Mouse (Mus musculus) ovary, adult 18-20 months (tissue): Measurements from ENCODE around the gene Plxna2.
A peak's percentile ranks its signal among the peaks of the same experiment; 100 is the strongest.

ENCODE experiments used
- DNase-seq: peaks from one replicate; pipeline ENCODE4 v3.0.0; 2022; ENCODE audit warnings: low spot score, mixed read lengths

The Plxna2 gene

GRCm38 (mm10) chr1:194712373-194712772 is 94.4 kb downstream of the Plxna2 start:
- no peak for DNase-seq

GRCm38 (mm10) chr1:194714138-194715031 is 96.4 kb downstream of the Plxna2 start:
- no peak for DNase-seq

GRCm38 (mm10) chr1:194717451-194717874 is 99.4 kb downstream of the Plxna2 start:
- DNase-seq, result no peak

- no peak for DNase-seq
Observed at GRCm38 (mm10) chr1:194720406-194720805, 102.4 kb downstream of the Plxna2 start.

GRCm38 (mm10) chr1:194721260-194721659 is 103.2 kb downstream of the Plxna2 start:
- no peak for DNase-seq

GRCm38 (mm10) chr1:194722329-194722728 is 104.3 kb downstream of the Plxna2 start:
- DNase-seq, result no peak

GRCm38 (mm10) chr1:194734836-194735235 is 116.8 kb downstream of the Plxna2 start:
- DNase-seq, result no peak

GRCm38 (mm10) chr1:194739894-194740293 is 121.9 kb downstream of the Plxna2 start:
- DNase-seq, result no peak

- no peak for DNase-seq
Observed at GRCm38 (mm10) chr1:194742901-194743422, 124.9 kb downstream of the Plxna2 start.

- DNase-seq, result no peak
Observed at GRCm38 (mm10) chr1:194745177-194745934, 127.3 kb downstream of the Plxna2 start.

- DNase-seq, result peak; percentile 77
Observed at GRCm38 (mm10) chr1:194746332-194747249, 128.6 kb downstream of the Plxna2 start.

GRCm38 (mm10) chr1:194747258-194747657 is 129.2 kb downstream of the Plxna2 start:
- DNase-seq, result no peak

- no peak for DNase-seq
Observed at GRCm38 (mm10) chr1:194753168-194753567, 135.2 kb downstream of the Plxna2 start.

GRCm38 (mm10) chr1:194756001-194756400 is 138.0 kb downstream of the Plxna2 start:
- DNase-seq, result no peak

GRCm38 (mm10) chr1:194756409-194756808 is 138.4 kb downstream of the Plxna2 start:
- no peak for DNase-seq

- no peak for DNase-seq
Observed at GRCm38 (mm10) chr1:194756863-194757262, 138.8 kb downstream of the Plxna2 start.

GRCm38 (mm10) chr1:194761432-194762212 is 143.6 kb downstream of the Plxna2 start:
- no peak for DNase-seq

GRCm38 (mm10) chr1:194762896-194763295 is 144.9 kb downstream of the Plxna2 start:
- DNase-seq, result no peak

- DNase-seq, result no peak
Observed at GRCm38 (mm10) chr1:194764951-194765350, 146.9 kb downstream of the Plxna2 start.

- no peak for DNase-seq
Observed at GRCm38 (mm10) chr1:194768799-194769198, 150.8 kb downstream of the Plxna2 start.

- DNase-seq, result no peak
Observed at GRCm38 (mm10) chr1:194772053-194772452, 154.0 kb downstream of the Plxna2 start.
